Mouse (Mus musculus) stomach, postnatal 0 days (tissue): ENCODE measurements at regions not wholly inside any gene's neighbourhood (a gene's known extent, or its start where the extent isn't known, plus 50 kb on each side); places are given as distances from the start of the nearest gene placed in this dataset.

Experiments used
- ATAC-seq: fragments of 200-750 bp; cut with Nextera tagmentation; 2 replicates; pipeline ENCODE4 v1.8.0; 2017; ENCODE audit not compliant: low FRiP score, low TSS enrichment
- DNase-seq: peaks from one replicate; pipeline ENCODE4 v3.0.0-alpha.2; 2016; ENCODE audit warnings: low spot score
- H3K27ac ChIP-seq: fragments of 300-500 bp; sonication (generic); replicated peaks from 2 replicates; pipeline ENCODE4 v1.5.1; 2014; ENCODE audit warnings: mild to moderate bottlenecking, control low read depth
- H3K27me3 ChIP-seq: fragments of 300-500 bp; sonication (generic); 2 replicates; pipeline ENCODE4 v1.6.1; 2014; ENCODE audit warnings: low read length; ENCODE audit not compliant: control insufficient read depth, insufficient read depth
- H3K36me3 ChIP-seq: fragments of 300-500 bp; sonication (generic); 2 replicates; pipeline ENCODE4 v1.6.1; 2014; ENCODE audit warnings: low read length, mixed read lengths; ENCODE audit not compliant: control insufficient read depth, insufficient read depth
- H3K4me1 ChIP-seq: fragments of 300-500 bp; sonication (generic); replicated peaks from 2 replicates; pipeline ENCODE4 v1.6.1; 2014; ENCODE audit warnings: antibody characterized with exemption; ENCODE audit not compliant: control insufficient read depth, insufficient read depth
- H3K4me2 ChIP-seq: fragments of 300-500 bp; sonication (generic); replicated peaks from 2 replicates; pipeline ENCODE4 v1.6.1; 2014; ENCODE audit warnings: low read depth, mild to moderate bottlenecking, control low read depth, moderate library complexity
- H3K4me3 ChIP-seq: fragments of 300-500 bp; sonication (generic); 2 replicates; pipeline ENCODE4 v1.5.1; 2014; ENCODE audit warnings: low read depth, low read length, control low read depth
- H3K9ac ChIP-seq: fragments of 300-500 bp; sonication (generic); 2 replicates; pipeline ENCODE4 v1.6.1; 2014; ENCODE audit warnings: mild to moderate bottlenecking, low read length, control low read depth, mixed read lengths
- H3K9me3 ChIP-seq: fragments of 300-500 bp; sonication (generic); 2 replicates; pipeline ENCODE4 v1.6.1; 2016; ENCODE audit warnings: low read length; ENCODE audit not compliant: control insufficient read depth
- CTCF ChIP-seq: IDR thresholded peaks from 2 replicates; pipeline ENCODE4 v1.5.1; 2016; ENCODE audit warnings: antibody characterized with exemption, low read depth, mild to moderate bottlenecking, moderate library complexity
- EP300 ChIP-seq: optimal IDR thresholded peaks from 2 replicates; pipeline ENCODE3; 2016; ENCODE audit warnings: antibody characterized with exemption
- WGBS: fragments of 180-500 bp; shearing (Covaris S2); extraction: QIAGEN DNeasy Blood & Tissue Kit; methylation state at CpG from one replicate; pipeline ENCODE4 v1.1.7; 2014; 5-methylcytosine and 5-hydroxymethylcytosine counted together

GRCm38 (mm10) chr13:107608996-107609503 lies 435.2 kb upstream of the Smim15 start:
- H3K4me1 ChIP-seq = no peaks in the 10 kb centered on the region
- no peak overlapping the region for H3K27ac ChIP-seq
- 71% methylated on average over 3 of the region's 3 CpGs for WGBS
- H3K4me3 ChIP-seq = no peak overlapping the region
- no peak for ATAC-seq
- H3K4me2 ChIP-seq = no peak overlapping the region
- no peaks in the 10 kb centered on the region for H3K9me3 ChIP-seq
- DNase-seq = no peak
- H3K27me3 ChIP-seq = no peaks in the 10 kb centered on the region
- no peak overlapping the region for H3K9ac ChIP-seq
- TF ChIP-seq EP300 (no peak), CTCF (no peak)
- H3K36me3 ChIP-seq = no peaks in the 10 kb centered on the region

DNA sequence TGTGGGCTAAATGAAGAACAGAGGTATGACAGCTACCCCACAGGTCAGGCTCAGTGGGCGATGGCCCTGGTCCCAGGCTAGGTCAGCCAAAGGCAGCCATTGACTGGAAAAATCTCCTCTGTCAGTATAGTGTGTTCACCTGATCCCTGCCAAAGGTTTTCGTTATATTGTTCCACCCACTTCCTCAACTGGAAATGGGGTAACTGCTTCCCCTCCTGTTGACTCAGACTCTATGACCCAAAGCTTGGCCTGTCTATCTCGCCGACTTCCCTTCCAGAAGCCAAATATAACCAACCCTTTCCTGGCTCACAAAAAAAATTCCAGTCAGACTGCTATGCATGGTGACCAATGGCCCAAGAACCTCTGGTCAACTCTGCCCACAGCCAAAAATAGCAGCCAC lies 437.0 kb upstream of the Smim15 start:
- no peaks in the 10 kb centered on the region for H3K36me3 ChIP-seq
- WGBS = 71% methylated on average over 4 of the region's 4 CpGs
- no peaks in the 10 kb centered on the region for H3K27me3 ChIP-seq
- ATAC-seq (no peak), DNase-seq (no peak)
- H3K9me3 ChIP-seq = no peaks in the 10 kb centered on the region
- TF ChIP-seq EP300 (no peak), CTCF (no peak)
- H3K27ac ChIP-seq = no peak overlapping the region
- no peaks in the 10 kb centered on the region for H3K4me1 ChIP-seq
- no peak overlapping the region for H3K4me3 ChIP-seq
- H3K9ac ChIP-seq = no peak overlapping the region
- H3K4me2 ChIP-seq = no peak overlapping the region

GRCm38 (mm10) chr13:107602149-107602548 lies 442.1 kb upstream of the Smim15 start:
- 84% methylated on average over 5 of the region's 5 CpGs for WGBS
- Histone ChIP-seq H3K36me3 (no peaks in the 10 kb centered on the region), H3K4me3 (no peak overlapping the region), H3K4me2 (no peak overlapping the region), H3K9ac (no peak overlapping the region), H3K27ac (no peak overlapping the region), H3K27me3 (no peaks in the 10 kb centered on the region), H3K9me3 (no peaks in the 10 kb centered on the region), H3K4me1 (0 out of 2 replicates have a peak, but pooled peaks cover 2% of the 10 kb centered on the region)
- ATAC-seq (no peak), DNase-seq (no peak)
- TF ChIP-seq EP300 (no peak), CTCF (no peak)

GRCm38 (mm10) chr13:107601132-107601439 lies 443.2 kb upstream of the Smim15 start:
- H3K36me3 ChIP-seq = no peaks in the 10 kb centered on the region
- DNase-seq = no peak
- 85% methylated on average over 4 of the region's 4 CpGs for WGBS
- H3K27me3 ChIP-seq = no peaks in the 10 kb centered on the region
- ATAC-seq = peak; percentile 49; the same call in 1 of the 2 replicates
- H3K4me3 ChIP-seq = no peak overlapping the region
- TF ChIP-seq EP300 (no peak), CTCF (no peak)
- H3K4me1 ChIP-seq = 0 out of 2 replicates have a peak, but pooled peaks cover 2% of the 10 kb centered on the region
- H3K9ac ChIP-seq = no peak overlapping the region
- H3K4me2 ChIP-seq = peak overlapping the region; percentile 39; the same call in 1 of the 2 replicates
- no peak overlapping the region for H3K27ac ChIP-seq
- no peaks in the 10 kb centered on the region for H3K9me3 ChIP-seq

- no peak overlapping the region for H3K27ac ChIP-seq
- ATAC-seq (peak; percentile 73), DNase-seq (peak; percentile 36)
- H3K9ac ChIP-seq = no peak overlapping the region
- H3K4me1 ChIP-seq = 0 out of 2 replicates have a peak, but pooled peaks cover 2% of the 10 kb centered on the region
- whole genome bisulfite sequencing = 37% methylated on average over 21 of the region's 22 CpGs
- no peaks in the 10 kb centered on the region for H3K27me3 ChIP-seq
- peak overlapping the region; percentile 39 for H3K4me2 ChIP-seq
- H3K9me3 ChIP-seq = no peaks in the 10 kb centered on the region
- TF ChIP-seq EP300 (no peak), CTCF (no peak)
- H3K4me3 ChIP-seq = peak overlapping the region; percentile 12; the same call in 1 of the 2 replicates
- H3K36me3 ChIP-seq = no peaks in the 10 kb centered on the region
These were observed 443.7 kb upstream of the Smim15 start for GRCm38 (mm10) chr13:107600331-107601131.

DNA sequence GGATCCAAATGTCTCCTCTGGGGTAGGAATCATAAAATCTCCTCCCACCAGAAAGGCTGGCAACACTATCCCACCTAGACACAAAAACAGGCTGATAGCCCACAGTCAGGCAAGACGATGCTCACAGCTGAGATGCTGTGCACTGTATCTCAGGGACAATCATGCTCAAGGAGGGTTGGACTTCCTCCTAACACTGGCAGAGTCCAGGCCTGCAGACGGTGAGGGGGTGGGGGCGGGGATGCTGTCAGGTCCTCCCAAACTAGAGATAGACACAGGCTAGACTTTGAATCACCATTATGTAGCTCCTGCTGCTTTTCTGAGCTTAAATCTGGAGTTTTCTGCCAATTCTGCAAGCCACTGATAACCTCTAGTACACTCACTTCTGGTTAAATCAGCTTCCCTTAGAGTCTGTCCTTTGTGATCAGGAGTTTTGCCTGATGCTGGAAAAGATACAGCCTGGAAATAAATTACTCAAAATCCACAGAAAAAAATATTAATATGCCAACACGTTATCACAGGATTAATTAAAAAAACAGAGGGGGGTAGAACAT lies 445.1 kb upstream of the Smim15 start:
- Histone ChIP-seq H3K4me2 (no peak overlapping the region), H3K4me1 (0 out of 2 replicates have a peak, but pooled peaks cover 2% of the 10 kb centered on the region), H3K27ac (no peak overlapping the region), H3K9me3 (no peaks in the 10 kb centered on the region), H3K27me3 (no peaks in the 10 kb centered on the region), H3K36me3 (no peaks in the 10 kb centered on the region), H3K9ac (no peak overlapping the region), H3K4me3 (no peak overlapping the region)
- no peak for ATAC-seq
- DNase-seq = no peak
- TF ChIP-seq EP300 = no peak
- no peak for TF ChIP-seq CTCF
- WGBS = 59% methylated on average over 4 of the region's 4 CpGs
